Mouse (Mus musculus): ENCODE measurements around the gene Gtsf2. TPM values are rescaled to one million over a fixed set of nuclear protein-coding genes. Genes with fewer than 3 reads are reported as not detected.
"Not testable (repeated sequence)": the region's sequence is repeated elsewhere in the genome, so short reads cannot be mapped to it uniquely, and the experiment has no call there.

The Gtsf2 gene
- 0.86 TPM in 1 of 2 replicates, not detected in the other for total RNA-seq (2014; fragmentation: Nextera tagmentation)
- not detected in 2 replicates for total RNA-seq (2017)

- ATAC-seq (replicated peaks; ENCODE audit: poor library complexity, severe bottlenecking), result no peak
These were observed at the start of gene Gtsf2 for GRCm38 (mm10) chr15:103448369-103448768. Gene Gtsf2 (minus strand): TSS chr15:103448469.

DNA sequence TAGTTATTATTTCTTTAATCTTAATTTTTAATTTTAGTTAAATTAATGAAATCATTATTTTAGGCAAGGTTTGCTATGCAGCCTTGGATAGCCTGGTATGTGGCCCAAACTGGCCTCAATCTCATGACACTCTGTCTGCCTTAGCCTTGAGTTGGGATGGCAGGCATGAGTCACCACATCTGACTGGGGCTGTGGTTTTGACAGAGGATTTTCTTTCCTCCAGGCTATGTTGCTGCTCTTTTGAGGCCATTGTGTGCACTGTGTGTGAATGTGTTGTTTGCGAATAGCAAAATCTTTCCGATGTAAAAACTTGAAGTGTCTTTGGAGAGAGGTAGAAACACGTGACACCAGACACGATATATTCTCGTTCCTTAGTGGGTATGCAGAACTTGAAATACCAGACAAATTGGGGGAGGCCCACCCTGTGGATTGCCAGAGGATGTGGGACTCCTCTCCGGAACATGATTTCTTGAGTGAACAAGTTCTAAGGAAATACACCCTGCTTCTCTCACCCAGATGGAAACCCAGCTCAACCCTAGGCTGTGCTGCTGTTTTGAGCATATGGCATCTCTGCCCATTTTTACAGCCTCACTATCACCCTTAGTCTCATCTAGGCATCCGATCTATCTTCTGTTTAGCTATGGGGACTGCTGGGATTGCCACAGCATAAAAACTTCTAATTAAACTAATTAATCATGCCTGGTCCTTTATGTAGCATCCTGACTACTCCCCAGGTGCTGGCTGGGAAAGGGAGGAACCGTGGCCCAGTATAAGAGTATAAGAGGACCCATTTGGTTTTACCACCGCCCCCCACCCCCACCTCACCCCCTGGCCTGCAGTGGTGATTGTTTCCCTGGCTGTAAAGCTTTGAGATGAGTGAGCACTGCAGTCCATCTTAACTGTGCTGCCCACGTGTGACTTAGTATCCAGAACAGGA lies 48.2 kb upstream of the Gtsf2 start:
- ATAC-seq (replicated peaks; ENCODE audit: poor library complexity, severe bottlenecking), result no peak

GRCm38 (mm10) chr15:103488336-103488735 lies 40.1 kb upstream of the Gtsf2 start:
- ATAC-seq (replicated peaks; ENCODE audit: poor library complexity, severe bottlenecking), result no peak

GRCm38 (mm10) chr15:103486658-103487057 lies 38.4 kb upstream of the Gtsf2 start:
- peak; percentile 87 for ATAC-seq (replicated peaks; ENCODE audit: poor library complexity, severe bottlenecking)

GRCm38 (mm10) chr15:103485106-103485505 lies 36.8 kb upstream of the Gtsf2 start:
- no peak for ATAC-seq (replicated peaks; ENCODE audit: poor library complexity, severe bottlenecking)

DNA sequence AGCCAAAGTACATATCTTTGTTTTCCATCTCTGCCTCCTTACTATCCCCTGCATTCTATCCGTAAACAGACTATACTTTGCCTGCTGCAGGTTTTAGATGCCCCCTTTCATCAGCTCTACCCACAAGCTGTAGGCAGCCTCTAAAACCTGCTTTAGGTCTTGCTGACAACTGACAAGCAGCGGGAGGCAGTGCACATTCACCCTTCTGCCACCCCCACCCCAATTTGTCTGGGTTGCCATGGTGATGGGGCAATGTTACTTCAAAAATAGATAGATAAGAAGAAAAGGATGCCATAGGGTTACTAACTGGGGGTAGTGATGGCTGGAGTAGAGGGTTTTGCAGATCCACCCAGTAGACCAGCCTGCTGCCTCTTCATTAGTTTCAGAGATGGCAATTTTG lies 36.2 kb upstream of the Gtsf2 start:
- ATAC-seq (replicated peaks; ENCODE audit: poor library complexity, severe bottlenecking), result no peak

DNA sequence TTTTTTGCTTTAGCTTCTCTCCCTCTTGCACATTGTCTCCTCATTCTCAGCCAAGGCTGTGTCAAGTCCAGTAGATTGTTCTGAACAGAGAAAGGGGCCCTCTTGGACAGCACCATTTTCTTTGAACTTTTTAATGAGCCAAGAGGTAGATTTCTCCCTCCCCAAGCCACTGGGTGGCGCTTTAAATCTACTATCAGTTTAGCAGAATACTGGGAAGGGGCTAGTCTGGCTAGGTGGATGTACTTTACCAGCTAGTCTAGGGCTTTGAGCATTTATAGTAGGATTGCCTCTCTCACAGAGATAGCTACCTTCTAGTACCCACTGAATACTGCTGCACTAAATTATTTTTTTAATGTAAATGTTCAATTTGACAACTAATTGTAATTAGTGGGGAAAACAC lies 34.2 kb upstream of the Gtsf2 start:
- ATAC-seq (replicated peaks; ENCODE audit: poor library complexity, severe bottlenecking), result no peak

GRCm38 (mm10) chr15:103480129-103480528 lies 31.9 kb upstream of the Gtsf2 start:
- ATAC-seq (replicated peaks; ENCODE audit: poor library complexity, severe bottlenecking), result no peak

DNA sequence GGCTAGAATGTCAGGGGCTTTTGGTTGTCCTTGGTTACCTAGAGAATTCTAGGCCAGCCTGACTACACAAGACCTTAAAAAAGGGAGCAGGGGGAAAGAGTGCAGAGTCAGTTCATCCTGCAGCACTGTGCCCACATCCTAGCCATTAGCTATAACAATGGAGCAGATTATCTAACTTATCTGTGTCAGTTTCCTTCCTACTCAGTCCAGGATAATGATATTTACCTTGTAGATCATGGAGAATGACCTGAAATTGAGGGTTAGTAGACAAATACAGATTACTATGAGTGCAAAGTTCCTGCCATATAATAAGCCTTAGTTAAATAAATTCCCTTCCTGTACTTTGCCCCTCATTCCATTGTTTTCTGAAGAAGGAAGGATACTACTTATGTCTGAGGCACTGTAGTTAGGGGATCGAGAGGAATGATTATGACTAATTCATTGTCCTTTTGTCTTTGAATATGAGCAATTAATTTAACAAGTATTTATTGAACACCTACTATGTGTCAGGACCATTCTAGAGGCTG lies 30.9 kb upstream of the Gtsf2 start:
- no peak for ATAC-seq (replicated peaks; ENCODE audit: poor library complexity, severe bottlenecking)

DNA sequence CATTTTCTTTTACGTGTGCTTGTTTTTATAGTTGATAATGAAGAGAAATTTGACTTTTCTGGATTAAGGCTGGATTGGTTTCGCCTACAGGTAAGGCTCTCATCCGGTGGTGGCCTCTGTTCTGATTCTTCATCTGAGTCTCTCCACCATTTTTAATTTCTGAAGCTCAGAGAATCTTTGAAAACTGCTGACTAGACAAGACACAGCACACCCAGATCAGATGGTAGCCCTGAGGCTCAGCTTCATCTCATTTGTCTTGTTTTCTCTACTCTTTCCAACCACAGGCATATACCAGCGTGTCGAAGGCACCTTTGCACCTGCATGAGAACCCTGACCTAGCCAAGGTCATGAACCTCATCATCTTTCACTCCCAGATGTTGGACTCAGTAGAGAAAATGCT lies 25.5 kb upstream of the Gtsf2 start:
- no peak for ATAC-seq (replicated peaks; ENCODE audit: poor library complexity, severe bottlenecking)

GRCm38 (mm10) chr15:103473182-103473581 lies 24.9 kb upstream of the Gtsf2 start:
- no peak for ATAC-seq (replicated peaks; ENCODE audit: poor library complexity, severe bottlenecking)

DNA sequence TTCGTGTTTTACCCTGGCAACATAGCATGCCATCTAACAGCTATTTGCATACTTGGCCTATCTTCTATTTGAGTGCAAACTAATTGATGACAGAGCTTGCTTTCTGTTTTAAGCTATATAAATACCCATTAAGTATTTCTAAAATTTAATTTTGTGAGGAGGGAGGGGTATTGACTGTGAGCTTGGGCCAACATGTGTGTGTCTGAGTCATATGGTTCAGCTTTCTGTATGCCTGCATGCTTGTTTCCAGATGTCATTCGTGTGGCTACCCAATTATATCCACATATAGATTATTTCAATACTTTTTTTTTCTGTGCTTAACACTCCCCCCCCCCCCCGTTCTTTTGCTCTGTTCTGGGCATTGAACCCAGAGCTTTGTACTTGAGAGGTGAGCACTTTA lies 24.0 kb upstream of the Gtsf2 start:
- ATAC-seq (replicated peaks; ENCODE audit: poor library complexity, severe bottlenecking), result no peak

DNA sequence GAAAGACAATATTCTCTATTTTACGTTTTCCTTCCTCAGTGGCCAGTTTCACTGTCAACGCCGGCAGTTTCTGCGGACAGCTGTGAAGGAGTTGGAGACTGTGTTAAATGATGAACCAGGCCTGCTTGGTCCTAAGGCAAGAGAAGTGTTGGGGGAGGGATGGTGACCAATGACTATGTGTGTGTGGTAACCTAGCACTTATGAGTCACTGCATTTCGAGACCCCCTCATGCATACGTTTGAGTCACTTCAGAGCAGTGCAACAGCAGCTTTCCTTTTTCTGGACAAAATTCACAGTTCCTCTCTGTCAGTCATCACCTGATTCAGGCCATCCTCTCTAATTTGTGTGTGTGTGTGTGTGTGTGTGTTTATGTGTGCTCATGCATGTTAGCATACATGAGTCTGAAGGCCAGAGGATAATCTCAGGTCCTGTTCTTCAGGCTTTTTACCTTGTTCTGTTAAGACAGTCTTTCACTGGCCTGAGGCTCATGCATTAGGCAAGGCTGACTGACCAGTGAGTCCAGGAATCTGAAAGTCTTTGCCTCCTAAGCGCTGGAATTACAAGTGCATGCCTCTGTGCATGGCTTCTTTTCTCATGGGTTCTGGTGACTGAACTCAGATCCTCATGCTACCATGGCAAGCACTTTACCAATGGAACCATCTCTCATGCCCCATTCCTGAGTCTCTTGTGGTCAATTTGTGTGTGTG lies 23.4 kb upstream of the Gtsf2 start:
- ATAC-seq (replicated peaks; ENCODE audit: poor library complexity, severe bottlenecking), result peak; percentile 59

DNA sequence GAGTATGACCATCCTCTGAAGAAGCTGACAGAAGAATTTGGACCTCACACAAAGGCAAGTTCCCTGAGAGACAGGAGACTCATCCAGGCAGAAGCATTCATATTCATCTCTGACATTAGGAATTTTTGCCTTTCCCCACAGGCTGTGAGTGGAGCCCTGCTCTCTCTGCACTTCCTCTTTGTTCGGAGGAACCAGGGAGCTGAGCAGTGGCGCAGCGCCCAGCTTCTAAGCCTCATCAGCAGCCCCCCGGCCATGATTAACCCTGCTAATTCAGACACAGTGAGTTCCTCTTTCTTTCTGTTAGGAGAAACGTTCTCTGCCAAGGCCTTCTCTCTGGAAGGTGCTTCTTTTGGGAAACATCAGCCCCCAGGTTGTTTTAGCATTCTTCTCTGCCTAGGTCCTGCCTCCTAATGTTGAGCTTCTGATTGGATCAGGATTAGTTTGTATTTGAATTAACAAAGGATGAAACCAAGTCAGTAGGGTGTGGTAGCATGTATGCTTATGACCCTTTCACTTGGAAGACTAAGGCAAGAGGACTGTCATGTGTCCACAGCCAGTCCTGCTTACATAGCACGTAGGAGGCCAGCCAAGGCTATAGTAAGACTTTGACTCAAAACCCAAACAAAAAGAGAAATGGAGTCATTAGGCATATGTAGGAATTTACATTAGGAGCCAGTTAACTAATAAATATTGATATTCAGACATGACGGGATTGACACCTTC lies 14.4 kb upstream of the Gtsf2 start:
- peak; percentile 100 for ATAC-seq (replicated peaks; ENCODE audit: poor library complexity, severe bottlenecking)

DNA sequence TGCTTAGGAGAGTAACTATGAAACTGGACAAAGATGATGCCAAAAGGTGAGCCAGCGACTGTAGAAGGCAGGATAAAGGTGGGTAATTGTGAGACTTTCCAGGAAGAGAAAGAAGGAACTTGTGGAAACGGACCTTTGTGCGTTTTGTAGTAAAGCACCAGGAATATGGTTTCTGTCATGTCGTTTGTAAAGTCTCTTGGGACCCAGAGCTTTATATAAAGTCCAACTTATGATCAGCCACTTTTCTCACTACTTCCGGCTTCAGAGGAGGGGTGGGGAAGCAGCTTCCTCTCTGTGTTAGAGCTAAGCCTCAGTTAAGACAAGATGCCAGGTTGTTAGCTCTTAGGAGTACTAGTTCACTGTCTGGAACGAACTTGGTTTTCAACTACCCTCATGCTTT lies 6.2 kb upstream of the Gtsf2 start:
- ATAC-seq (replicated peaks; ENCODE audit: poor library complexity, severe bottlenecking), result no peak

DNA sequence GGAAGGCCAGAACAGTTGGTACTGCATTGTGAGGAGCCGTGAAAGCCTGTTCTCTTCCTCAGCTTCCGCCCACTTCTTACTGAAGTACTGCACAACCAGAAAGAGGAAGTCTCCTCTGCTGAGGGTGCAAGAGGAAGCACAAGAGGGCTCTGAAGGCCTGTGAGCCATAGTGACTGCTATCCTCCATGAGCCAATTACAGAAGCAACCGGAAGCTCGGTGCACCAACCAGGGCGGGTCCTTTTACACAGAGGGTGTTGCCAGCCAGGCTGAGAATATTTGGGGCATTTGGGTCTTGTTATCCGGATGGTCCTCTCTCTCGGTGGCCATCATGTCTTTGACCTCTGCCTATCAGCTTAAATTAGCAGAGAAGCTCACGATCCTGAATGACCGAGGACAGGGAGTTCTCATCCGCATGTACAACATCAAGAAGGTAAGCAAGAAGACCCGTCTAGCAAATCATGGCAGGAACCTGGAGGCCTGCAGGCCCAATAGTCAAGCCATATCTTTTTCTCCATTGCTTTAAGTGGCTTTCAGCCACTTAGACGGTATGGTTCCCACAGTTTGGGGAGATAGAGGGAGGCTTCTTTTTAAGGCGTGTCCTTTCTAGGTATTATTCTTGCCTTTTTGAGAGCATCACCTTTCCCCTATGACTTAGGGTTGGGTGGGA lies 5.4 kb upstream of the Gtsf2 start, which contains the start of gene Nckap1l:
Gene Nckap1l (plus strand): TSS at position 244 of the 668 bp plus-strand sequence.
- ATAC-seq (replicated peaks; ENCODE audit: poor library complexity, severe bottlenecking), result peak; percentile 100

GRCm38 (mm10) chr15:103445966-103446365 lies 2.3 kb downstream of the Gtsf2 start:
- ATAC-seq (replicated peaks; ENCODE audit: poor library complexity, severe bottlenecking), result not testable (repeated sequence)

GRCm38 (mm10) chr15:103430241-103430640 lies 18.0 kb downstream of the Gtsf2 start, which contains the start of gene Gtsf1:
Gene Gtsf1 (minus strand): TSS chr15:103430470.
- peak; percentile 33 for ATAC-seq (replicated peaks; ENCODE audit: poor library complexity, severe bottlenecking)

DNA sequence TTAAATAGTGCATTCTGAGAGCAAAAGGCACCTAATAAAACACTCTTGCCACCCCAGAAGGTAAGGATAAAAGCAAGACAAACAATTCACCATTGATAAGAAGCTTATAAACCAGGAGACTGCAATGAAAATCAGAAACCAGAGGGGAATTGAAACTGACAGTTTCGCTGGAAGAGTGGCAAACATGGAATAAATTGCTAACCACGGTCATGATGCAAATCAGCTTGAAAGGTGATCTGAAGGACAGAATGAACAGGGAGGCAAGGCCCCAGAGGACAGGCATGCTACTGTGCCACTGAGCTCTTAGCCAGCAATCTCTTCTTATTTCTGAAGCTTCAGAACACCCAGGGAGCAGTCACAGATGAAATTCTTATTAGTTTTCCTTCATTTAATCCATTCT lies 21.3 kb downstream of the Gtsf2 start:
- ATAC-seq (replicated peaks; ENCODE audit: poor library complexity, severe bottlenecking), result peak; percentile 40; the same call in 1 of the 2 replicates

DNA sequence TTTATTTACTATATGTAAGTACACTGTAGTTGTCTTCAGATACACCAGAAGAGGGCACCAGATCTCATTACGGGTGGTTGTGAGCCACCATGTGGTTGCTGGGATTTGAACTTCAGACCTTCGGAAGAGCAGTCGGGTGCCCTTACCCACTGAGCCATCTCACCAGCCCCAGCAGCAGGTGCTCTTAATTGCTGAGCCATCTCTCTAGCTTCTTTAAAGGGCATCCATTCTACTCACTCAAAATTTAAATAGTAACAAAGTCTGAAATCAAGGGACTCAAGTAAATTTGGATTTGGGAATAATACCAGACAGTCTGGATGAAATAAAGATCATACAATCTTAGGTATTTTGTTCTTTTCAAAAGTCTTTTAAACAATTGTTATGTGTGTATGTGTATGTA lies 42.7 kb downstream of the Gtsf2 start:
- not testable (repeated sequence) for ATAC-seq (replicated peaks; ENCODE audit: poor library complexity, severe bottlenecking)
